12 mouse cellular contexts compared by ENCODE assay signal in genomic region chr11:107332905-107333304, GRCm38 (mm10).
DNase-seq lines count a peak whose midpoint lies in the region; ATAC-seq and TF ChIP-seq lines count a peak whose summit lies in the region.
"Had no signal": no experiment of that assay in that cellular context is flagged by ENCODE, and none has a peak within 500 bp of the region (broad histone marks: within the 10 kb centered on the region; RNA-seq: fewer than 3 reads in every experiment).

No protein-coding gene starts in this region.

- no peak overlapping the region for H3K27ac ChIP-seq in heart, postnatal 0 days (ENCODE audit: low read depth)
- H3K27ac ChIP-seq in testis, adult 2 months (ENCODE audit: control insufficient read depth, insufficient read depth, low read depth, low read length) = no peak overlapping the region
- H3K27ac ChIP-seq in bone marrow, adult 2 months (ENCODE audit: control insufficient read depth, insufficient read depth, low read depth, low read length, poor library complexity) = no peak overlapping the region
- no peak overlapping the region for H3K27ac ChIP-seq in midbrain, embryonic 10.5 days (replicated peaks)
- H3K27ac ChIP-seq: forebrain, embryonic 10.5 days had no signal

- no peak for TF ChIP-seq EP300 in heart, postnatal 0 days (IDR thresholded peaks at IDR 0.05; ENCODE audit: low read depth)

- 92% methylated on average over 3 of the region's 3 CpGs for WGBS in heart, postnatal 0 days
- WGBS in bone marrow, adult 2 months = 90% methylated on average over 3 of the region's 3 CpGs
- 98% methylated on average over 3 of the region's 3 CpGs for WGBS in midbrain, embryonic 10.5 days

- H3K4me2 ChIP-seq in heart, postnatal 0 days (ENCODE audit: low read depth, low read length) = no peak overlapping the region

- no peak overlapping the region for H3K4me3 ChIP-seq in heart, postnatal 0 days (ENCODE audit: low read depth, low read length)
- H3K4me3 ChIP-seq in testis, adult 2 months (ENCODE audit: control insufficient read depth, low read depth, low read length) = no peak overlapping the region
- H3K4me3 ChIP-seq in bone marrow, adult 2 months (replicated peaks; ENCODE audit: control insufficient read depth, low read depth, low read length) = no peak overlapping the region
- H3K4me3 ChIP-seq in midbrain, embryonic 10.5 days = no peak overlapping the region
- H3K4me3 ChIP-seq: forebrain, embryonic 10.5 days had no signal

- H3K4me1 ChIP-seq in heart, postnatal 0 days (ENCODE audit: control insufficient read depth, insufficient read depth) = peaks cover 19% of the 10 kb centered on the region
- H3K4me1 ChIP-seq in testis, adult 2 months (ENCODE audit: control insufficient read depth, insufficient read depth, low read length) = peaks cover 8% of the 10 kb centered on the region
- H3K4me1 ChIP-seq in bone marrow, adult 2 months (ENCODE audit: control insufficient read depth, insufficient read depth, low read length) = no peaks in the 10 kb centered on the region
- H3K4me1 ChIP-seq in midbrain, embryonic 10.5 days = peaks cover 27% of the 10 kb centered on the region

- H3K27me3 ChIP-seq in heart, postnatal 0 days (ENCODE audit: control insufficient read depth, insufficient read depth, low read length) = no peaks in the 10 kb centered on the region
- no peaks in the 10 kb centered on the region for H3K27me3 ChIP-seq in testis, adult 2 months (ENCODE audit: control insufficient read depth, insufficient read depth, low read length)
- no peaks in the 10 kb centered on the region for H3K27me3 ChIP-seq in midbrain, embryonic 10.5 days (ENCODE audit: low read depth, poor library complexity, severe bottlenecking)
- H3K27me3 ChIP-seq: Patski had no signal

- H3K9me3 ChIP-seq in heart, postnatal 0 days (replicated peaks; ENCODE audit: control insufficient read depth, low read length) = no peaks in the 10 kb centered on the region
- H3K9me3 ChIP-seq in midbrain, embryonic 10.5 days (replicated peaks) = no peaks in the 10 kb centered on the region

- no peak overlapping the region for H3K9ac ChIP-seq in heart, postnatal 0 days (replicated peaks; ENCODE audit: low read depth, low read length)

- TF ChIP-seq CTCF in heart, postnatal 0 days (IDR thresholded peaks at IDR 0.05; ENCODE audit: low read depth) = peak; percentile 39
- TF ChIP-seq CTCF in testis, adult 2 months (IDR thresholded peaks at IDR 0.05; ENCODE audit: control insufficient read depth, insufficient read depth, insufficient replicate concordance, low read depth, low read length) = peak; percentile 51; the same call in 1 of the 2 replicates
- peak; percentile 35; the same call in 1 of the 2 replicates for TF ChIP-seq CTCF in bone marrow, adult 2 months (IDR thresholded peaks at IDR 0.05; ENCODE audit: control insufficient read depth, insufficient read depth, low read length)

- DNase-seq in heart, postnatal 0 days (ENCODE audit: low spot score) = no peak
- DNase-seq in heart, adult 9 months (ENCODE audit: low spot score in 2 of 2) = no peak
- no peak for DNase-seq in testis, postnatal 10 days (ENCODE audit: low spot score)
- DNase-seq in thymus, postnatal 4 days = peak; percentile 28
- no peak for DNase-seq in midbrain, embryonic 10.5 days (ENCODE audit: low spot score)
- DNase-seq: gastrocnemius, postnatal 25 days; kidney, adult 9 months had no signal

- no peak for ATAC-seq in heart, postnatal 0 days (ENCODE audit: insufficient read depth, low read depth)
- no peak for ATAC-seq in activated CD4-positive, CD25-positive, alpha-beta regulatory T cell, adult 4 months
- ATAC-seq: Patski had no signal

- H3K36me3 ChIP-seq in heart, postnatal 0 days (replicated peaks; ENCODE audit: control insufficient read depth, insufficient read depth, low read length) = peaks cover 16% of the 10 kb centered on the region
- no peaks in the 10 kb centered on the region for H3K36me3 ChIP-seq in testis, adult 2 months (ENCODE audit: control insufficient read depth, insufficient read depth, low read length)
- peaks cover 30% of the 10 kb centered on the region for H3K36me3 ChIP-seq in midbrain, embryonic 10.5 days

- no peak for TF ChIP-seq POLR2A in testis, adult 2 months (IDR thresholded peaks at IDR 0.05; ENCODE audit: control insufficient read depth, low read depth, low read length)
- TF ChIP-seq POLR2A in bone marrow, adult 2 months (IDR thresholded peaks at IDR 0.05; ENCODE audit: borderline replicate concordance, control insufficient read depth, low read depth, low read length) = no peak
